Mouse (Mus musculus): ENCODE measurements around the gene Pold3. TPM values are rescaled to one million over a fixed set of nuclear protein-coding genes. Genes with fewer than 3 reads are reported as not detected.

Gene Pold3
- polyA plus RNA-seq, 1 experiment: 7.9 TPM

DNA sequence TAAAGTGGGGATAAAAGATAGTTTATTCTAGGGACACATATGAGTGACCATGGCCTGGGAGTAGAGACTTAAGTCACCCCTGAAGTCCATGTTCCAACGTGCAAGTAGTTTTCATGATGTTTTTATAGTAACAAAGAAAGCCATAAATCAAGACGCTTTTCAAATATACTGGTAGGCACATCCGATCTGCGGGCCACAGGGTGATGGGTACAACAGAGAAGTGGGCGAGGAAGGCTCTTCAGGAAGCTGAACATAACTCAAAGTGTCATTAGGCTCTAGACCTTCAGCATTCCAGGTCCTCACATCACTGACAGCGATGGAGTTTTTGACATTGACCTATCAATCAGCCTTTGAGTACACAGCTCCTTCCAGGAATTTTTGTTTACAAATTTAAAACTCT, 9.2 kb upstream of the Pold3 start:
- 24% methylated on average over 6 of the region's 6 CpGs for WGBS
- no peaks in the 10 kb centered on the region for H3K4me1 ChIP-seq (ENCODE audit: control insufficient read depth, insufficient read depth, insufficient read length)
- H3K27me3 ChIP-seq (ENCODE audit: control insufficient read depth, insufficient read depth, low read length): no peaks in the 10 kb centered on the region
- no peak for TF ChIP-seq CTCF (IDR thresholded peaks at IDR 0.05; ENCODE audit: extremely low read depth, insufficient read depth, insufficient read length, insufficient replicate concordance)
- no peak for TF ChIP-seq POLR2A (IDR thresholded peaks at IDR 0.05; ENCODE audit: low read depth, low read length)
- H3K27ac ChIP-seq (ENCODE audit: insufficient read depth, low read length): no peak overlapping the region
- H3K4me3 ChIP-seq (ENCODE audit: extremely low read depth, insufficient read depth, insufficient read length): no peak overlapping the region
- no peak for DNase-seq (ENCODE audit: low read depth in 1 of 2, low spot score in 2 of 2)
- no peaks in the 10 kb centered on the region for H3K36me3 ChIP-seq (ENCODE audit: control insufficient read depth, insufficient read depth, low read length)

DNA sequence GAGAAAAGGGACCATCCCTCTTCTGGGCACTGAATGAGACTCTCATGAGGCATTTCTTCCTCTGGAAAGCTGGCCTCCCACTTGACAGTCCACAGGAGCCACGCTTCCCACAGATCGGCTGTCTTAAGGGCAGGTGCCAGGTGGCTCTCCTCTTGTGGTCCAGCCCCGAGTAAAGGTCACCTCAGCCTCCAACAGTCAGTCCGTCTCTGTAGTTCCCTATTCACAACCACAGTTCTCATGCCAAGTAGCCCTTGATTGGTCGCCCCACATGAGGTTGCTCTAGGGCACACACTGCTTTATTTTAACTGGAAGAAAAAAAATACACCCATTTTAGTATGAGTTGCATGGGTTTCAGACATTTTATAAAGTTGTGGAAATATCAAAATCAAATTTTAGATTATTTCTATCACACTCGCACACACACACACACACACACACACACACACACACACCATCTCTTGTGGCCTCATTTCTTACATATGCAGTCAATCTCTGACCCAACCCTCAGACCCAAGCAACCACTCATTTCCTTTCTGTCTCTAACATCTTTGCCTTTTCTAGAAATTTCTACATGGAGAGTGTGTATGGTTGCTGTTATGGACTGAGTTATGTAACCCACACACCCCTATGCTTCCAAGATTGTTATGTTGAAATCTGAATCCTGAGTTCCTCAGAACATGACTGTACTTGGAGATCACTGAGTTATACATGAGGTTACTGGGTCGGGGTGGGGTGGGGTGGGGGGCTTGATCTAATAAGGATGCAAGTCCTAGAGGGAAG, 7.1 kb upstream of the Pold3 start:
- Histone ChIP-seq H3K27me3 (ENCODE audit: control insufficient read depth, insufficient read depth, low read length) (no peaks in the 10 kb centered on the region), H3K36me3 (ENCODE audit: control insufficient read depth, insufficient read depth, low read length) (no peaks in the 10 kb centered on the region), H3K4me1 (ENCODE audit: control insufficient read depth, insufficient read depth, insufficient read length) (no peaks in the 10 kb centered on the region), H3K4me3 (ENCODE audit: extremely low read depth, insufficient read depth, insufficient read length) (no peak overlapping the region), H3K27ac (ENCODE audit: insufficient read depth, low read length) (no peak overlapping the region)
- DNase-seq (ENCODE audit: low read depth in 1 of 2, low spot score in 2 of 2): no peak
- TF ChIP-seq POLR2A (IDR thresholded peaks at IDR 0.05; ENCODE audit: low read depth, low read length) (no peak), CTCF (IDR thresholded peaks at IDR 0.05; ENCODE audit: extremely low read depth, insufficient read depth, insufficient read length, insufficient replicate concordance) (no peak)
- WGBS: 43% methylated on average over 7 of the region's 7 CpGs

DNA sequence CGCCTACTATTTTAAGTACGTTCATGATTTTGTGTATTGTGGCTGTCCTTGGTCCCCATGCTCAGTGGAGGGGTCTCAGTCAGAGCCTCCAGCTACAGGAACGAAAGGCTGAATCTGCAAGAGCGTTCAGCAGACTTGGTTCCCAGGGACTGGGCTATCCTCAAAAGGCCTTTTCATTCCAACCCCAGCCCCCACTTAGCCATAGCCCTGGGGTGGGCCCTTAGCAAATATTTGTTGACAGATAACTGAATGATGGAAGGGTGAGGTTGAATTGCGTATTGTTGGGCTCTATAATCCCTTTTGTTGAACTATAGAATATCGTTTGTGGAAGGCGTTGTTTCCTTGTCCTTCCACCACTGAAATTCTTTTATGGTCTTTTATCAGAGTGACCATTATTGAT, 5.1 kb upstream of the Pold3 start:
- WGBS: 89% methylated on average over 7 of the region's 7 CpGs
- no peaks in the 10 kb centered on the region for H3K27me3 ChIP-seq (ENCODE audit: control insufficient read depth, insufficient read depth, low read length)
- H3K4me3 ChIP-seq (ENCODE audit: extremely low read depth, insufficient read depth, insufficient read length): no peak overlapping the region
- no peak for DNase-seq (ENCODE audit: low read depth in 1 of 2, low spot score in 2 of 2)
- H3K27ac ChIP-seq (ENCODE audit: insufficient read depth, low read length): no peak overlapping the region
- H3K36me3 ChIP-seq (ENCODE audit: control insufficient read depth, insufficient read depth, low read length): no peaks in the 10 kb centered on the region
- H3K4me1 ChIP-seq (ENCODE audit: control insufficient read depth, insufficient read depth, insufficient read length): no peaks in the 10 kb centered on the region
- no peak for TF ChIP-seq POLR2A (IDR thresholded peaks at IDR 0.05; ENCODE audit: low read depth, low read length)
- TF ChIP-seq CTCF (IDR thresholded peaks at IDR 0.05; ENCODE audit: extremely low read depth, insufficient read depth, insufficient read length, insufficient replicate concordance): no peak

DNA sequence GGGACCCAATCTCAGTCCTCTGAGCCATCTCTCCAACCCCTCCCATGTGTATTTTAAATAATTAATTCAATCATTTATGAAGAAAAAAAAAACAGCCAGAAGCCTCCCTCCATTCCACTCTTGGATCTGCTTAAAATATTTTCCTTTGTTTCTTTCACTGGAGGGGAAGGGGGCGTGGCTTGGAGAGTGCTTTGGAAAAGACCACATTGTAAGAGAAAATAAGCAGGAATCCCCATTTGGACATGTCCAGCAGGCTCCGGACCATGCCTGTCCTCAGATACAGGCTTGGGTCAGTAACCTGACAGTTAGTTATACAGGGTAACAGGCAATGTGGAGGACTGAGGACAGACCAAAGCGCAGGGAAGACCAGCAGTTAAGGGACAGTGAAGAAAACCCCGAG, 3.8 kb upstream of the Pold3 start:
- 80% methylated on average over 4 of the region's 4 CpGs for WGBS
- H3K27me3 ChIP-seq (ENCODE audit: control insufficient read depth, insufficient read depth, low read length): no peaks in the 10 kb centered on the region
- no peaks in the 10 kb centered on the region for H3K36me3 ChIP-seq (ENCODE audit: control insufficient read depth, insufficient read depth, low read length)
- no peak overlapping the region for H3K4me3 ChIP-seq (ENCODE audit: extremely low read depth, insufficient read depth, insufficient read length)
- TF ChIP-seq POLR2A (IDR thresholded peaks at IDR 0.05; ENCODE audit: low read depth, low read length) (no peak), CTCF (IDR thresholded peaks at IDR 0.05; ENCODE audit: extremely low read depth, insufficient read depth, insufficient read length, insufficient replicate concordance) (no peak)
- H3K4me1 ChIP-seq (ENCODE audit: control insufficient read depth, insufficient read depth, insufficient read length): no peaks in the 10 kb centered on the region; the same call in 1 of the 2 replicates
- no peak overlapping the region for H3K27ac ChIP-seq (ENCODE audit: insufficient read depth, low read length)
- no peak for DNase-seq (ENCODE audit: low read depth in 1 of 2, low spot score in 2 of 2)

DNA sequence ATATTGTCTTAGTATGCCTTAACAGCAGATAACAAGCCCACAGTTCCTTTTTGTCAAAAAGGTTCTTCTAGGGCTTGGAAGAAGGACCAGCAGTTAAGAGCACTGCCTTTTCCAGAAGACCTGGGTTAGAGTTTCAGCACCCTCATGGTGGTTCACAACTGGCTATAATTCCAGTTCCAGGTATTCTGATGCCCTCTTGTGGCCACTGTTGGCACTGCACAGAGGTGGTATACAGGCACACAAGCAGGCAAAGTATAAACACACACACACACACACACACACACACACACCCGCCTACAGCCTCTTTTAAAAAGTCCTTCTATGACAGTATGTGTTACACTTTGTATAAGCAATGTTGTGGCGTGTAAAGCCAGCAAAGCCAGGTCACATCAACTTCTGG, 2.8 kb upstream of the Pold3 start:
- Histone ChIP-seq H3K4me3 (ENCODE audit: extremely low read depth, insufficient read depth, insufficient read length) (no peak overlapping the region), H3K36me3 (ENCODE audit: control insufficient read depth, insufficient read depth, low read length) (no peaks in the 10 kb centered on the region), H3K27ac (ENCODE audit: insufficient read depth, low read length) (no peak overlapping the region), H3K4me1 (ENCODE audit: control insufficient read depth, insufficient read depth, insufficient read length) (no peaks in the 10 kb centered on the region; the same call in 1 of the 2 replicates), H3K27me3 (ENCODE audit: control insufficient read depth, insufficient read depth, low read length) (no peaks in the 10 kb centered on the region)
- WGBS: 76% methylated on average over 2 of the region's 2 CpGs
- TF ChIP-seq CTCF (IDR thresholded peaks at IDR 0.05; ENCODE audit: extremely low read depth, insufficient read depth, insufficient read length, insufficient replicate concordance): peak; percentile 41; the same call in 1 of the 2 replicates
- no peak for TF ChIP-seq POLR2A (IDR thresholded peaks at IDR 0.05; ENCODE audit: low read depth, low read length)
- DNase-seq (ENCODE audit: low read depth in 1 of 2, low spot score in 2 of 2): peak in 1 of 2 experiments; percentile 37

DNA sequence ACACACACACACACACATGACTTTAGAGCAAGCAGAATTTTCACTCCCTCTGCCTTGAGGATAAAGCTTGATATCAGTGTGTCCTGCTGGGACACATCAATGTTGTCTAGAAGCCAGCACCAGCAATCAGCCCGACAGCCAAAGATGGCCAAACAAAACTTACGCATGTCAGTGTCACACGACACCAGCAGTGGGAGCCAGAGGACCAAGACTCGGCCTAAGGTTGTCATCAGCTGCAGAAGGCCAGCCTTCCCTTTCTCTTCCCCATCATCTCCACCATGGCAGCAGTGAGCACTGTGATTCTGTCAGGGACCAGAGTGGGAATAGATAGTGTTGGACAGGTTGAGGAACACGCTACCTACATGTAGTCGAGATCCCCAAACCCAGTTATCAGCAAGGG, 2.1 kb upstream of the Pold3 start:
- no peak overlapping the region for H3K4me3 ChIP-seq (ENCODE audit: extremely low read depth, insufficient read depth, insufficient read length)
- H3K27ac ChIP-seq (ENCODE audit: insufficient read depth, low read length): no peak overlapping the region
- DNase-seq (ENCODE audit: low read depth in 1 of 2, low spot score in 2 of 2): peak in 1 of 2 experiments; percentile 21
- no peaks in the 10 kb centered on the region for H3K36me3 ChIP-seq (ENCODE audit: control insufficient read depth, insufficient read depth, low read length)
- TF ChIP-seq CTCF (IDR thresholded peaks at IDR 0.05; ENCODE audit: extremely low read depth, insufficient read depth, insufficient read length, insufficient replicate concordance) (peak; percentile 51; the same call in 1 of the 2 replicates), POLR2A (IDR thresholded peaks at IDR 0.05; ENCODE audit: low read depth, low read length) (no peak)
- H3K4me1 ChIP-seq (ENCODE audit: control insufficient read depth, insufficient read depth, insufficient read length): no peaks in the 10 kb centered on the region; the same call in 1 of the 2 replicates
- no peaks in the 10 kb centered on the region for H3K27me3 ChIP-seq (ENCODE audit: control insufficient read depth, insufficient read depth, low read length)
- 41% methylated on average over 6 of the region's 6 CpGs for WGBS

DNA sequence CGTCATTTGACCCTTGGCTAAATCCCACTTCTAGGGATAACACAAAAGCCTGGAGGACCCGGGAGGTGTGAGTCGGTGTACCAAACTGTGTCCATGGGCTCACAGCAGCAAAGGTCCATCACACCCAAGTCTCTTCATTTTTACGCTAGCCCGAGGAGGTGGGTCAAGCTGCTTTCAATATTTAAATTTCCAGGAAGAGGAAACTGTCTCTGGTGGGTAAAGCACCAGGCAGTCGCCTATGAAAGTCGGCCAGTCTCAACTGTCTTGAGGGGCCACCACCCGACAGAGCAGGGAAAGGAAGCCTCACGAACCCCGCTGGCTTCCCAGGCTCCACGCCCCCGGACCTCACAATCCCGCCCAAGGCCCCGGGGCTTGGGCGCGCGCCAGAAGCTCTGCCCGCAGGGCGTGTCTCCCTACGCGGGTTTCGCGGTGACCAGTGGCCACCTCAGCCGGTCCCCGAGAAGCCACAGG, 539 bp downstream of the Pold3 start:
- no peak for DNase-seq (ENCODE audit: low read depth in 1 of 2, low spot score in 2 of 2)
- TF ChIP-seq POLR2A (IDR thresholded peaks at IDR 0.05; ENCODE audit: low read depth, low read length): no peak; the same call in 1 of the 2 replicates
- TF ChIP-seq CTCF (IDR thresholded peaks at IDR 0.05; ENCODE audit: extremely low read depth, insufficient read depth, insufficient read length, insufficient replicate concordance): no peak
- Histone ChIP-seq H3K27ac (ENCODE audit: insufficient read depth, low read length) (peak overlapping the region; percentile 76), H3K27me3 (ENCODE audit: control insufficient read depth, insufficient read depth, low read length) (no peaks in the 10 kb centered on the region), H3K4me3 (ENCODE audit: extremely low read depth, insufficient read depth, insufficient read length) (peak overlapping the region; percentile 75), H3K4me1 (ENCODE audit: control insufficient read depth, insufficient read depth, insufficient read length) (no peaks in the 10 kb centered on the region; the same call in 1 of the 2 replicates), H3K36me3 (ENCODE audit: control insufficient read depth, insufficient read depth, low read length) (peaks cover 3% of the 10 kb centered on the region)
- under 1% methylated on average over 24 of the region's 25 CpGs for WGBS

Data from spleen, adult 2 months (tissue).